Mouse (Mus musculus): Measurements from ENCODE around the gene Szt2. TPM values are rescaled to one million over a fixed set of nuclear protein-coding genes. Genes with fewer than 3 reads are reported as not detected.

Gene Szt2
- total and polyA plus RNA-seq, 3 experiments = 3.2 to 18.9 (median 7.4) TPM

DNA sequence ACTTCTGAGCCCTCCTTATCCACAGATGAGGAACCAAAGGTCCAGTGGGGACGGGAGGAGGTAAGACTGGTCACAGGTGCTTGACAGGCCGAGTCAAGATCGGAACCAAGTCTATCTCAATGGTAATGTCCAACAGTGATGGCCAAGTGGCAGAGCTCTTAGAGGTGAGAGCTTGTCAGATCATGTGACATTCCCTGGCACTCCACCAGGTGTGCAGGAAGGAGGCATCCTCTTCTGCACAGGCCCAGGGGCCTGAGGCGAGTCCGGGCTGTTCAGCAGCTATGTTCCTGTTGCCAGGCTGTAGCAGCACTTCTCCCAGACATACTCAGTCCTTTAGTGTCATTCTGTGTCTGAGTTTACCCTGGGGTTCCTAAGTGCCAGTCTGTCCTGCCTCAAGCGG is 46.2 kb downstream of the Szt2 start:
- no peaks in the 10 kb centered on the region for H3K79me2 ChIP-seq (replicated peaks; ENCODE audit: control insufficient read depth, extremely low read depth, insufficient read depth, poor library complexity, severe bottlenecking)
- no peak overlapping the region for H3K9ac ChIP-seq (ENCODE audit: insufficient read depth, low read depth)
- no peak overlapping the region for H3K27ac ChIP-seq (ENCODE audit: insufficient read depth, low read depth)
- DNase-seq (ENCODE audit: extremely low read depth) = no peak
- dilution Hi-C loops (cut with MboI; ENCODE audit: extremely low pct_ligation_motif_present, extremely low pct_unique_long_range_greater_than_20kb, low sequenced_read_pairs) = no loop called here
- H3K4me1 ChIP-seq (ENCODE audit: control insufficient read depth in 1 of 2, insufficient read depth in 2 of 2) = peaks cover 0 to 8% of the 10 kb centered on the region in 2 experiments; a peak in 2 of 4 replicates
- no peak overlapping the region for H3K4me3 ChIP-seq (replicated peaks in 1 of 3; ENCODE audit: low read depth in 2 of 3, low read length in 2 of 3, poor library complexity in 1 of 3)
- TF ChIP-seq IRF4 (IDR thresholded peaks at IDR 0.05; ENCODE audit: low read depth, low read length) (no peak), ZC3H11A (IDR thresholded peaks at IDR 0.05; ENCODE audit: low read depth, low read length) (no peak), UBTF (IDR thresholded peaks at IDR 0.05; ENCODE audit: low read depth, low read length) (no peak), POLR2AphosphoS2 (IDR thresholded peaks at IDR 0.05; ENCODE audit: low read depth, low read length) (no peak), CTCF (conservative IDR thresholded peaks at IDR 0.05 in 1 of 2, IDR thresholded peaks at IDR 0.05 in 1 of 2; ENCODE audit: low read depth in 2 of 2, low read length in 2 of 2) (no peak), MEF2A (IDR thresholded peaks at IDR 0.05; ENCODE audit: borderline replicate concordance, low read depth, low read length) (no peak), MAX (IDR thresholded peaks at IDR 0.05; ENCODE audit: low read length) (no peak), BHLHE40 (IDR thresholded peaks at IDR 0.05; ENCODE audit: low read depth, low read length) (no peak), USF2 (conservative IDR thresholded peaks at IDR 0.05; ENCODE audit: low read depth, low read length) (no peak), MYC (IDR thresholded peaks at IDR 0.05; ENCODE audit: low read depth, low read length) (no peak), ZNF384 (IDR thresholded peaks at IDR 0.05; ENCODE audit: low read depth, low read length) (no peak), PAX5 (IDR thresholded peaks at IDR 0.05; ENCODE audit: low read length) (no peak), HCFC1 (IDR thresholded peaks at IDR 0.05; ENCODE audit: low read depth, low read length) (no peak), POLR2A (IDR thresholded peaks at IDR 0.05; ENCODE audit: low read depth, low read length) (no peak), ETS1 (conservative IDR thresholded peaks at IDR 0.05; ENCODE audit: low read depth, low read length) (no peak), TBP (conservative IDR thresholded peaks at IDR 0.05; ENCODE audit: low read depth, low read length) (no peak), ELF1 (IDR thresholded peaks at IDR 0.05; ENCODE audit: low read depth, low read length) (no peak), NELFE (IDR thresholded peaks at IDR 0.05; ENCODE audit: low read depth, low read length) (no peak), NRF1 (IDR thresholded peaks at IDR 0.05; ENCODE audit: low read depth, low read length) (no peak), RCOR1 (conservative IDR thresholded peaks at IDR 0.05; ENCODE audit: low read depth, low read length) (no peak)
- no peaks in the 10 kb centered on the region for H3K27me3 ChIP-seq (replicated peaks)
- H3K9me3 ChIP-seq (replicated peaks; ENCODE audit: low read length) = no peaks in the 10 kb centered on the region
- no peak overlapping the region for H3K4me2 ChIP-seq (ENCODE audit: insufficient read depth, low read depth, poor library complexity, severe bottlenecking)
- in situ Hi-C loops (cut with MboI; ENCODE audit: low pct_ligation_motif_present, low pct_unique_long_range_greater_than_20kb, low sequenced_read_pairs) = no loop called here
- H3K36me3 ChIP-seq (replicated peaks in 1 of 2; ENCODE audit: control insufficient read depth in 1 of 2, insufficient read depth in 1 of 2, low read length in 1 of 2) = peaks cover 51 to 65% of the 10 kb centered on the region in 2 experiments

GRCm38 (mm10) chr4:118361451-118361850 is 47.6 kb downstream of the Szt2 start:
- H3K36me3 ChIP-seq (replicated peaks in 1 of 2; ENCODE audit: control insufficient read depth in 1 of 2, insufficient read depth in 1 of 2, low read length in 1 of 2) = peaks cover 45 to 53% of the 10 kb centered on the region in 2 experiments

More at GRCm38 (mm10) chr4:118361451-118361850, 47.6 kb downstream of the Szt2 start:
- TF ChIP-seq MAFK (IDR thresholded peaks at IDR 0.05; ENCODE audit: insufficient replicate concordance, low read length) (no peak), RAD21 (IDR thresholded peaks at IDR 0.05; ENCODE audit: low read depth, low read length) (no peak), SIN3A (IDR thresholded peaks at IDR 0.05; ENCODE audit: low read length) (no peak), POLR2A (IDR thresholded peaks at IDR 0.05; ENCODE audit: low read depth, low read length) (no peak), ZC3H11A (IDR thresholded peaks at IDR 0.05; ENCODE audit: low read depth, low read length) (no peak), POLR2AphosphoS2 (IDR thresholded peaks at IDR 0.05; ENCODE audit: low read depth, low read length) (no peak), CHD1 (IDR thresholded peaks at IDR 0.05; ENCODE audit: low read depth, low read length) (no peak), NRF1 (IDR thresholded peaks at IDR 0.05; ENCODE audit: low read depth, low read length) (no peak), MYC (IDR thresholded peaks at IDR 0.05; ENCODE audit: low read depth, low read length) (no peak)
- Histone ChIP-seq H3K27ac (ENCODE audit: insufficient read depth, low read depth) (no peak overlapping the region), H3K4me3 (replicated peaks in 1 of 3; ENCODE audit: low read depth in 2 of 3, low read length in 2 of 3, poor library complexity in 1 of 3) (no peak overlapping the region), H3K79me2 (replicated peaks; ENCODE audit: control insufficient read depth, extremely low read depth, insufficient read depth, poor library complexity, severe bottlenecking) (no peaks in the 10 kb centered on the region), H3K9me3 (replicated peaks; ENCODE audit: low read length) (no peaks in the 10 kb centered on the region), H3K27me3 (replicated peaks) (no peaks in the 10 kb centered on the region), H3K4me1 (ENCODE audit: control insufficient read depth in 1 of 2, insufficient read depth in 2 of 2) (peaks cover 0 to 8% of the 10 kb centered on the region in 2 experiments; a peak in 2 of 4 replicates), H3K9ac (ENCODE audit: insufficient read depth, low read depth) (no peak overlapping the region), H3K4me2 (ENCODE audit: insufficient read depth, low read depth, poor library complexity, severe bottlenecking) (no peak overlapping the region)
- dilution Hi-C loops (cut with MboI; ENCODE audit: extremely low pct_ligation_motif_present, extremely low pct_unique_long_range_greater_than_20kb, low sequenced_read_pairs) (no loop called here), in situ Hi-C loops (cut with MboI; ENCODE audit: low pct_ligation_motif_present, low pct_unique_long_range_greater_than_20kb, low sequenced_read_pairs) (no loop called here)
- DNase-seq (ENCODE audit: extremely low read depth) = no peak
